Mouse (Mus musculus) liver, adult (tissue): ENCODE results near the gene Pdzph1.

Source experiments
- GATA4 ChIP-seq: IDR thresholded peaks from 2 replicates; pipeline ENCODE4 v1.6.1; 2014; ENCODE audit warnings: mild to moderate bottlenecking, low read length; ENCODE audit not compliant: insufficient replicate concordance

Gene Pdzph1

DNA sequence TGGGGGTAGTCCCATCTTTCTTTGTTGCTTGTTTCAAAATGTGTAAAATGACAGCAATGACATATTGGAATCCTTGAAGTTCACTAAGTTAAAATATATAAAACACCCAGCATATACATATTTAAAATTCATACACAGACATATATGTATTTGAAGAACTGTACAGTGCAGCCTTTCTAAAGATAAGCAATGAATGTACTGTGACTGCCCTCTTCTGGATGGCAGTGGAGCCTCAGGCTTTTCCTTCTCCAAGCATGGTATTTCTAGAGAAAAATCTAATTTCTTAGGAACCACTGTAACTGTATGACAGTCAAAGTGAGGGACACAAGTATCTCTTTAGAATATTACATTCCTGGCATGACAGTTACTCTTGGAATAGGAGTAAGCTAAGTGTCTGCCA is 120.4 kb downstream of the Pdzph1 start:
- TF ChIP-seq GATA4, result no peak
